Mouse (Mus musculus) liver, adult 2 months (tissue): ENCODE results near the gene Gabbr2.

ENCODE experiments used
- CTCF ChIP-seq: fragments of 200-500 bp; IDR thresholded peaks from 2 replicates; pipeline ENCODE4 v1.5.1; 2011; ENCODE audit warnings: low read depth, low read length, control low read depth
- POLR2A ChIP-seq: fragments of 200-500 bp; IDR thresholded peaks from 2 replicates; pipeline ENCODE4 v1.6.1; 2011; ENCODE audit warnings: low read length, control low read depth; ENCODE audit not compliant: insufficient read depth; ENCODE audit errors: extremely low read depth

GRCm38 (mm10) chr4:47022804-47023603 is 31.3 kb upstream of the Gabbr2 start:
- TF ChIP-seq CTCF (no peak), POLR2A (no peak)
